Mouse (Mus musculus) thymus, adult 2 months (tissue): ENCODE data around the gene Gng12.

ENCODE experiments used
- CTCF ChIP-seq: fragments of 200-500 bp; IDR thresholded peaks from 2 replicates; pipeline ENCODE4 v1.5.1; 2012; ENCODE audit warnings: mild to moderate bottlenecking, control low read depth, low read length, moderate library complexity, borderline replicate concordance; ENCODE audit not compliant: control insufficient read depth, poor library complexity, insufficient read depth; ENCODE audit errors: extremely low read depth
- POLR2A ChIP-seq: fragments of 200-500 bp; IDR thresholded peaks from 2 replicates; pipeline ENCODE4 v1.6.1; 2012; ENCODE audit warnings: mild to moderate bottlenecking, low read length, control low read depth, moderate library complexity; ENCODE audit not compliant: control insufficient read depth, poor library complexity, insufficient read depth; ENCODE audit errors: extremely low read depth

DNA sequence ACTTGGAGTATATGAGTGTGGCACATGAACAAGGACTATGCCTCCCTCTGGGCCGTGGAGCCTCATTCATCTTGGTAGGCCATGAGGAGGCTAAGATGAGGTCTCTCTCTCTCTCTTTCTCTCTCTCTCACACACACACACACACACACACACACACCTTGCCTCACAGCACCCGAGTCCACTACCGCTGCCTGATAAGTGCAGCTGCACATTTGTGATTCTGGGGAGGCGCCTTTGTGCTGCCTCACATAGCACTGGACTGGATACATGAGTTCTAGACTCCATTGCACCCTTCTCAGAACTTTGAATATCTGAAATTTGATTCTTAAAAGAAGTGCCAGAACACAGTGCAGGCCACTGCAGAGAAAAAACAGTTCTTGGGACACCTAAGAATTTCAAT is 79.3 kb downstream of the Gng12 start:
- TF ChIP-seq POLR2A, result no peak
- no peak for TF ChIP-seq CTCF
